Mouse (Mus musculus) liver, adult 2 months (tissue): ENCODE measurements around the gene Dock4. TPM values are rescaled to one million over a fixed set of nuclear protein-coding genes. Genes with fewer than 3 reads are reported as not detected.
A peak's percentile ranks its signal among the peaks of the same experiment; 100 is the strongest.

ENCODE experiments used
- DNase-seq: peaks from one replicate; pipeline ENCODE4 v3.0.0-alpha.2; 2011; ENCODE audit warnings: low read depth, low spot score; ENCODE audit errors: extremely low read depth
- H3K27ac ChIP-seq: fragments of 200-500 bp; replicated peaks from 2 replicates; pipeline ENCODE4 v1.5.1; 2012; ENCODE audit warnings: low read depth, mild to moderate bottlenecking, control low read depth, inconsistent platforms, low read length; ENCODE audit not compliant: insufficient read depth
- H3K27me3 ChIP-seq: fragments of 200-500 bp; 2 replicates; pipeline ENCODE4 v1.6.1; 2012; ENCODE audit warnings: mild to moderate bottlenecking, moderate library complexity, low read length, inconsistent platforms; ENCODE audit not compliant: control insufficient read depth, insufficient read depth
- H3K36me3 ChIP-seq: fragments of 200-500 bp; 2 replicates; pipeline ENCODE4 v1.6.1; 2012; ENCODE audit warnings: low read length, inconsistent platforms; ENCODE audit not compliant: control insufficient read depth, insufficient read depth
- H3K4me1 ChIP-seq: fragments of 200-500 bp; 2 replicates; pipeline ENCODE4 v1.6.1; 2011; ENCODE audit warnings: low read length; ENCODE audit not compliant: control insufficient read depth, insufficient read depth
- H3K4me3 ChIP-seq: fragments of 200-500 bp; 2 replicates; pipeline ENCODE4 v1.5.1; 2011; ENCODE audit warnings: low read depth, mild to moderate bottlenecking, control low read depth, low read length, moderate library complexity; ENCODE audit not compliant: insufficient read depth
- H3K79me2 ChIP-seq: fragments of 200-500 bp; 2 replicates; pipeline ENCODE4 v1.6.1; 2012; ENCODE audit warnings: inconsistent platforms, mild to moderate bottlenecking, low read length, moderate library complexity; ENCODE audit not compliant: control insufficient read depth, insufficient read depth
- H3K9ac ChIP-seq: fragments of 200-500 bp; 2 replicates; pipeline ENCODE4 v1.6.1; 2012; ENCODE audit warnings: low read depth, mild to moderate bottlenecking, control low read depth, inconsistent platforms, low read length
- CTCF ChIP-seq: fragments of 200-500 bp; IDR thresholded peaks from 2 replicates; pipeline ENCODE4 v1.5.1; 2011; ENCODE audit warnings: low read depth, low read length, control low read depth
- POLR2A ChIP-seq: fragments of 200-500 bp; IDR thresholded peaks from 2 replicates; pipeline ENCODE4 v1.6.1; 2011; ENCODE audit warnings: low read length, control low read depth; ENCODE audit not compliant: insufficient read depth; ENCODE audit errors: extremely low read depth
- WGBS: fragments of 180-500 bp; shearing (Covaris S2); methylation state at CpG from one replicate; pipeline ENCODE4 v1.1.7; 2018; 5-methylcytosine and 5-hydroxymethylcytosine counted together
- polyA plus RNA-seq: library from polyadenylated mRNA; depleted of rRNA; stranded (reverse); fragments of >200 nt; gene quantifications from 2 replicates; pipeline ENCODE4 v1.2.3, GENCODE M21; 2012
- total RNA-seq: library from RNA; depleted of rRNA; stranded (reverse); fragments of >200 nt; gene quantifications from 2 replicates; pipeline ENCODE4 v1.2.3, GENCODE M21; 2014

Dock4 gene
- total and polyA plus RNA-seq, 2 experiments, result 5.9 to 26.8 TPM

DNA sequence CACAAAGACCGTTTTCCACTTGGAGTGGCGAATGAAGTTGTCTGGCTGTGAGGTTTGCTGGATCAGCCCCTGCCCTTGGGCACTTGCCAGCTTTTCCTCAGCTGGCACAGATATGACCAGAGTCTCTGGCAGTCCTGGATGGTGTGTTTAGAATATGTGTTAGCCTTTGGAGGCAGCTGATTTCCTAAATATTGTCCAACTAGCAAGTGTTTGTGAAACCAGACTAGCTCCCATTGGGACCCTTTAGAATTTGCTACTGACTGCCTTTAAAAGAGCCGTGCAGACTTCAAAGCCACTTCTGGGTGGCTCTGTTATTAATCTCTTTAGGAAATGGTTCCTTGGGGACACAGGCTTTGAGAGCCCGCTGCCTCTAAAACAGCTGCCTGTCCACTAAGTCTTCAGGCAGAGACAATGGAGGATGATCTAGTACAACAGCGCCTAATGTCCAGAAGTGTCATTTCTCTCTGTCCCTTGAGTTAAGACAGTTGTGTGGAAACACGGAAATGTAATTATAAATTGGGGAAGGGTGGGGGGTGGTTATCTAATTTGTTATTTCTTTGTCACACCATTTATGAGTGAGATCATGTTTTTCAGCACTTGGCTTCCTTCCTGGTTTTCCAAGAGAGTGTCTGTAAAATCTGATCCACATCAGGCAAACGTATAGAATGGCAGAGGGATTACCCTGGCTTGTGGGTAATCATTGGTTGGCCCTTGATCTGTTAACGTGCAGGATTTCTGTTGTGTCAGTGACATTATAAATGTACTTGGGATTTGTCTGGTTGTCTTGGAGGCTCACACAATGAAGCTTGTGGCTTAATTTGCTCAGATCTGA, 32.1 kb downstream of the Dock4 start:
- Histone ChIP-seq H3K79me2 (peaks cover 41% of the 10 kb centered on the region; the same call in 1 of the 2 replicates), H3K4me3 (no peak overlapping the region), H3K27me3 (no peaks in the 10 kb centered on the region), H3K36me3 (no peaks in the 10 kb centered on the region), H3K27ac (no peak overlapping the region; the same call in 1 of the 2 replicates), H3K4me1 (peaks cover 9% of the 10 kb centered on the region), H3K9ac (no peak overlapping the region)
- TF ChIP-seq POLR2A (no peak), CTCF (no peak)
- 55% methylated on average over 8 of the region's 8 CpGs for WGBS
- DNase-seq, result peak; percentile 61

DNA sequence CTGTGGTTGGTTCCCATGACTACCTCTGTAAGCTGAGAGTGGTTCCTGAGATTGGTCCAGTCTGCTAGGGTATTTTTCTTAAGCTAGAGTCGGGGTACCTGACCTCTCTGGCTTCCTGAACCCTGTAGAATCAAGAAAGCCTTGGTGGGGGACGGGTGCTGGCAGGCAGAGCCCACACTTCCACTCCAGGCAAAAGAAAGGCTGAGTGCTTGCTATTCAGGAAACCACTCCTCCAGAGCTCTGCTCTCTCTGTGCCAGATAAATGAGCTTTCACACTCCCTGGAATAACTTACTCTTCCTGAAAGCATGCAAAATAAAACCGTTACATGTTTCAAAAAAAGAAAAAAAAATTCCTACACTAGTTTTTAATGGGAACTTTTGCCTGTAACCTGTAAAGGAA, 38.5 kb downstream of the Dock4 start:
- WGBS, result 21% methylated on average over 3 of the region's 3 CpGs
- TF ChIP-seq POLR2A, result no peak
- TF ChIP-seq CTCF, result no peak
- H3K27ac ChIP-seq, result peak overlapping the region; percentile 58
- DNase-seq, result no peak
- no peak overlapping the region for H3K4me3 ChIP-seq
- H3K36me3 ChIP-seq, result no peaks in the 10 kb centered on the region
- H3K9ac ChIP-seq, result peak overlapping the region; percentile 11; the same call in 1 of the 2 replicates
- no peaks in the 10 kb centered on the region for H3K27me3 ChIP-seq
- peaks cover 32% of the 10 kb centered on the region; the same call in 1 of the 2 replicates for H3K79me2 ChIP-seq
- peaks cover 11% of the 10 kb centered on the region for H3K4me1 ChIP-seq

GRCm38 (mm10) chr12:40485210-40485609, 39.5 kb downstream of the Dock4 start:
- H3K27ac ChIP-seq, result no peak overlapping the region
- TF ChIP-seq CTCF (no peak), POLR2A (no peak)
- H3K27me3 ChIP-seq, result no peaks in the 10 kb centered on the region
- no peaks in the 10 kb centered on the region for H3K36me3 ChIP-seq
- 79% methylated on average over 1 of the region's 1 CpGs for WGBS
- H3K4me1 ChIP-seq, result peaks cover 11% of the 10 kb centered on the region
- H3K79me2 ChIP-seq, result peaks cover 28% of the 10 kb centered on the region; the same call in 1 of the 2 replicates
- no peak overlapping the region for H3K9ac ChIP-seq
- H3K4me3 ChIP-seq, result no peak overlapping the region
- no peak for DNase-seq

DNA sequence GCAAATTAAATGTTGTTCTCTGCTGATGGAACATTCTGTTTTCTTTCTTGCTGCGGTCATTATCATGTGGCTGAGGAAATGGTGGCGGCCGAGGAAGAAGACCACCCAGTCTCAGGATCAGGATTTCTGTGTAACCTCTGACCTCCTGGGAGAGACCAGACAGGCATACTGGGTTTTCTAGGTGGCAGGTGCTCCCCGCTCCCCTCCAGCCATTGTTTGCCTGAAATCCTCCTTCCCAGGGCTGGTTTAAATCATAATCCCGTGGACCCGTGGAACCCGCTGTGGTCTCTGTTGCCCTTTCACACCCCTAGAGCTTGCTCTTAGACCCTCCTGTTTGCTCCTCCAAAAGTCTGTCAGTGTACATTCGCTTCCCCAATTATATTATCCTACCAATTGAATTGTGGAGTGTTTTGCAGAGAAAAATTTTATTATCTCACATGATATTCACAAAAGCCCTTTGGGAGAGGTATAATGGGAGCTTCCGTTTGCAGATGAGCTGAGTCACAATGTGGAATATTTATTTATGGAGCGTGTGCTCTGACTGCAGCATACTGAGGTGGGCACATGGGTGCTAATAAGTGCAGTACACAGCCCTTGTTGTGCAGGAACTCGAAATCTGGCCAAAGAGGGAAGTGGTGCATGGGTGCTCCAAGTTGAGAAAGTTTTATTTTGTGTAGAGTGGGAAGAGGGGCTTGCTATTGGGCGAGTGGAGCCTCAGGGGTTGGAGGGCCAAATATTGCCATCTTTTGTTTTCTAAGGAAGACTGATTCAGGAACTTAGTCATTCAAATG, 40.5 kb downstream of the Dock4 start:
- WGBS, result 84% methylated on average over 12 of the region's 12 CpGs
- H3K4me1 ChIP-seq, result peaks cover 14% of the 10 kb centered on the region
- no peaks in the 10 kb centered on the region for H3K36me3 ChIP-seq
- H3K27ac ChIP-seq, result no peak overlapping the region
- no peak overlapping the region for H3K4me3 ChIP-seq
- DNase-seq, result no peak
- H3K79me2 ChIP-seq, result peaks cover 28% of the 10 kb centered on the region; the same call in 1 of the 2 replicates
- TF ChIP-seq POLR2A (no peak), CTCF (no peak)
- no peaks in the 10 kb centered on the region for H3K27me3 ChIP-seq
- no peak overlapping the region for H3K9ac ChIP-seq

DNA sequence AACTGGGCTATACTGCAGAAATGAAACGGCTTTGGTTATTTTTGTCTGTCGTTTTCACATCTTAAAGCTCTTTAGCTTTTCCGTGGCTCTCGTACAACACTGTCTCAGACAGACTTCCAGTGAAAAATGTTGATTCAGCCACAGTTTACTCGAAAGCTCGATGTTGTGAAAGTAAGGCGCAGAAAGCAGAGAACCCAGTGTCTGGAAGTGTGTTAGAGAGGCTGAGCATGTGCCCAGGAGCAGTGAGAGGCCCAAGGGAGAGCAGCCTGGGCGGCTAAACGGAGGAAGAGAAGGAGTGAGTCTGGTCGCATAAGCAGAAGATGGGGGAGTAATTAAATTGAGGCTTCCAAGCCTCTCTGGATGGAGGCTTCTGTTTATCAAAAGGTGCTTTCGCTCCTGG, 50.6 kb downstream of the Dock4 start:
- TF ChIP-seq CTCF (no peak), POLR2A (no peak)
- no peak overlapping the region for H3K9ac ChIP-seq
- H3K4me3 ChIP-seq, result no peak overlapping the region
- WGBS, result 86% methylated on average over 11 of the region's 11 CpGs
- no peak overlapping the region for H3K27ac ChIP-seq
- no peak for DNase-seq
- H3K4me1 ChIP-seq, result peaks cover 16% of the 10 kb centered on the region
- peaks cover 16% of the 10 kb centered on the region for H3K79me2 ChIP-seq
- H3K36me3 ChIP-seq, result no peaks in the 10 kb centered on the region
- H3K27me3 ChIP-seq, result no peaks in the 10 kb centered on the region
